Mouse (Mus musculus) 3134 (cell line): Measurements from ENCODE around the gene Osbpl8.
"Not testable (repeated sequence)": the region's sequence is repeated elsewhere in the genome, so short reads cannot be mapped to it uniquely, and the experiment has no call there.

Experiments used
- DNase-seq: peaks from one replicate; pipeline ENCODE4 v3.0.0-alpha.2; 2011; ENCODE audit warnings: low spot score; ENCODE audit not compliant: insufficient read length; ENCODE audit errors: extremely low read depth

Gene Osbpl8

GRCm38 (mm10) chr10:111180633-111181032 is 16.1 kb downstream of the Osbpl8 start:
- DNase-seq: no peak

GRCm38 (mm10) chr10:111183634-111184270 is 19.2 kb downstream of the Osbpl8 start:
- DNase-seq: no peak

GRCm38 (mm10) chr10:111185574-111186269 is 21.2 kb downstream of the Osbpl8 start:
- no peak for DNase-seq

GRCm38 (mm10) chr10:111189022-111189555 is 24.5 kb downstream of the Osbpl8 start:
- DNase-seq: no peak

GRCm38 (mm10) chr10:111190110-111190795 is 25.7 kb downstream of the Osbpl8 start:
- DNase-seq: no peak

GRCm38 (mm10) chr10:111193536-111193935 is 29.0 kb downstream of the Osbpl8 start:
- no peak for DNase-seq

- no peak for DNase-seq
Measured at GRCm38 (mm10) chr10:111196191-111196590, 31.6 kb downstream of the Osbpl8 start.

- not testable (repeated sequence) for DNase-seq
Measured at GRCm38 (mm10) chr10:111198705-111199104, 34.2 kb downstream of the Osbpl8 start.

GRCm38 (mm10) chr10:111201120-111201519 is 36.6 kb downstream of the Osbpl8 start:
- DNase-seq: no peak

- no peak for DNase-seq
Measured at GRCm38 (mm10) chr10:111201666-111202065, 37.1 kb downstream of the Osbpl8 start.

GRCm38 (mm10) chr10:111204089-111204488 is 39.5 kb downstream of the Osbpl8 start:
- no peak for DNase-seq

- DNase-seq: no peak
Measured at GRCm38 (mm10) chr10:111205421-111205820, 40.9 kb downstream of the Osbpl8 start.

GRCm38 (mm10) chr10:111207386-111207785 is 42.8 kb downstream of the Osbpl8 start:
- DNase-seq: no peak

GRCm38 (mm10) chr10:111214084-111214483 is 49.5 kb downstream of the Osbpl8 start:
- no peak for DNase-seq

- DNase-seq: no peak
Measured at GRCm38 (mm10) chr10:111214696-111215095, 50.1 kb downstream of the Osbpl8 start.

GRCm38 (mm10) chr10:111215572-111215971 is 51.0 kb downstream of the Osbpl8 start:
- no peak for DNase-seq

GRCm38 (mm10) chr10:111216111-111216510 is 51.6 kb downstream of the Osbpl8 start:
- DNase-seq: no peak

- DNase-seq: no peak
Measured at GRCm38 (mm10) chr10:111222535-111222934, 58.0 kb downstream of the Osbpl8 start.

- no peak for DNase-seq
Measured at GRCm38 (mm10) chr10:111223218-111223830, 58.8 kb downstream of the Osbpl8 start.

- DNase-seq: no peak
Measured at GRCm38 (mm10) chr10:111224696-111225095, 60.1 kb downstream of the Osbpl8 start.

- peak; percentile 57 for DNase-seq
Measured at GRCm38 (mm10) chr10:111226508-111226907, 62.0 kb downstream of the Osbpl8 start.
